Mouse (Mus musculus) liver, postnatal 0 days (tissue): ENCODE data around the gene Ctnnb1.

Source experiments
- CTCF ChIP-seq: sonication (generic); IDR thresholded peaks from 2 replicates; pipeline ENCODE4 v1.5.1; 2016; ENCODE audit warnings: antibody characterized with exemption, low read depth
- EP300 ChIP-seq: IDR thresholded peaks from 2 replicates; pipeline ENCODE4 v1.6.1; 2016; ENCODE audit warnings: antibody characterized with exemption, low read depth, mild to moderate bottlenecking

- TF ChIP-seq CTCF (no peak), EP300 (no peak)
Measured at GRCm38 (mm10) chr9:120918642-120919041, 10.4 kb upstream of the Ctnnb1 start.
